Mouse (Mus musculus) liver, adult 2 months (tissue): ENCODE measurements around the gene Slc16a2.

ENCODE experiments used
- CTCF ChIP-seq: fragments of 200-500 bp; IDR thresholded peaks from 2 replicates; pipeline ENCODE4 v1.5.1; 2011; ENCODE audit warnings: low read depth, low read length, control low read depth
- POLR2A ChIP-seq: fragments of 200-500 bp; IDR thresholded peaks from 2 replicates; pipeline ENCODE4 v1.6.1; 2011; ENCODE audit warnings: low read length, control low read depth; ENCODE audit not compliant: insufficient read depth; ENCODE audit errors: extremely low read depth

GRCm38 (mm10) chrX:103694381-103694780 lies 127.4 kb downstream of the Slc16a2 start:
- no peak for TF ChIP-seq CTCF
- TF ChIP-seq POLR2A, result no peak
